Mouse (Mus musculus) kidney, adult 2 months (tissue): ENCODE results near the gene Ttc25. TPM values are rescaled to one million over a fixed set of nuclear protein-coding genes. Genes with fewer than 3 reads are reported as not detected.

Experiments used
- DNase-seq: peaks from one replicate; pipeline ENCODE4 v3.0.0; 2021
- H3K27ac ChIP-seq: fragments of 200-500 bp; 2 replicates; pipeline ENCODE4 v1.5.1; 2012; ENCODE audit warnings: low read depth, low read length, control low read depth, inconsistent platforms; ENCODE audit not compliant: insufficient read depth
- H3K27me3 ChIP-seq: fragments of 200-500 bp; replicated peaks from 2 replicates; pipeline ENCODE4 v1.6.1; 2012; ENCODE audit warnings: mild to moderate bottlenecking, moderate library complexity, low read length, inconsistent platforms; ENCODE audit not compliant: control insufficient read depth, insufficient read depth
- H3K36me3 ChIP-seq: fragments of 200-500 bp; 2 replicates; pipeline ENCODE4 v1.6.1; 2012; ENCODE audit warnings: mild to moderate bottlenecking, moderate library complexity, low read length, inconsistent platforms; ENCODE audit not compliant: control insufficient read depth, insufficient read depth
- H3K4me1 ChIP-seq: fragments of 200-500 bp; 2 replicates; pipeline ENCODE4 v1.6.1; 2011; ENCODE audit warnings: low read length; ENCODE audit not compliant: control insufficient read depth, insufficient read depth
- H3K4me3 ChIP-seq: fragments of 200-500 bp; 2 replicates; pipeline ENCODE4 v1.5.1; 2011; ENCODE audit warnings: mild to moderate bottlenecking, low read depth, low read length, control low read depth; ENCODE audit not compliant: insufficient read depth
- CTCF ChIP-seq: fragments of 200-500 bp; conservative IDR thresholded peaks from 2 replicates; pipeline ENCODE4 v1.5.1; 2011; ENCODE audit warnings: low read depth, mild to moderate bottlenecking, control low read depth, low read length, moderate library complexity, mixed read lengths; ENCODE audit not compliant: insufficient read depth, insufficient read length
- POLR2A ChIP-seq: fragments of 200-500 bp; IDR thresholded peaks from one replicate; pipeline ENCODE4 v1.6.1; 2011; ENCODE audit warnings: low read depth, low read length, control low read depth
- WGBS: fragments of 180-500 bp; shearing (Covaris S2); methylation state at CpG from one replicate; pipeline ENCODE4 v1.1.7; 2018; 5-methylcytosine and 5-hydroxymethylcytosine counted together
- polyA plus RNA-seq: library from polyadenylated mRNA; depleted of rRNA; stranded (reverse); fragments of >200 nt; gene quantifications from 2 replicates; pipeline ENCODE4 v1.2.3, GENCODE M21; 2012; rRNA removed

Gene Ttc25
- 0.84 and 1.4 TPM in 2 replicates for polyA plus RNA-seq

DNA sequence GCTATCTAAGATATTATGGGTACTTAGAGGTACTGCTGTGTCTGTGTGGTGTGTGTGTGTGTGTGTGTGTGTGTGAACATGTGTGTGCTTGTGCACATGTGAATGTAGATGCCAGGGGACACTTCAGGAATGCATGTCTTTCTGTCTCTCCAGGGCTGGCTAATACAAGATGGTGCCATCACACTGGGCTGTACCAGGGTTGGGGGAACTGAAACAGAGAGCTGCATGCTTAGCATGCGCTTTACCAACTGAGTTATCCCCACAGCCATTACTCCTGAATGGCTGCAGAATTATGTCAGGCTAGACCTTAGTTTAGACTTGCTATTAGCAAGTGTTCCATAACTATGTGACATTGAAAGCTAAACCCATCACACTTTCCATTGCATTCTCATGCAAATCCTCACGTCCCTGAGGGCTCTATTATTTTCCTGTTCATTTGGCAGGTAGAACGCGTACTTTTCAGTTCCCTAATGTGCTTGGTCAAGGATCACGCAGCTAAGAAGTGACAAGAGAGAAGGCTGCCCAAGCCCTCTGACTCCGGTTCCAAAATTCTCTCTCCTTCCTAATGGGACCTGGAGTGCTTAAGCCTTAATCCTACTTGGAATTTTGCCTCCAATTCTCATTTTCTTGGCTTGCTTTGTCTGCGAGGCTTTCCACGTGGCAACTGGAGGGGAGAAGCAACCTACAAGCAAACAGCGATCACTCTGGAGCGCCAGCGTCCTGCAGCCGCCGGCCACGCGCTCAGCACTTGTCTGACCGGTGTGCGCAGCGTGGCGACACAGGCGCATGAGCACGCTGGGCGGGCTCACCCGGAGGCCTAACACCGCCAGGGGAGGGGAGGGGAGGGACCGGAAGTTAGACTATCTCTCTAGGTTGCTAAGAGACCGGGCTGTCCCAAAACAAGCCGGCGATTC is at the start of gene Ttc25:
Gene Ttc25, plus strand, starts transcription at position 776 of the 914 bp plus-strand sequence.
- DNase-seq, result peak; percentile 94
- H3K27me3 ChIP-seq, result no peaks in the 10 kb centered on the region
- peaks cover 4% of the 10 kb centered on the region; the same call in 1 of the 2 replicates for H3K4me1 ChIP-seq
- H3K36me3 ChIP-seq, result no peaks in the 10 kb centered on the region
- H3K27ac ChIP-seq, result peak within 1 kb of the TSS; percentile 36; the same call in 1 of the 2 replicates
- TF ChIP-seq CTCF (0 out of 2 replicates have a peak, but pooled peaks have one; percentile 21), POLR2A (no peak)
- peak within 1 kb of the TSS; percentile 51 for H3K4me3 ChIP-seq
- WGBS, result 5% methylated on average over 28 of the region's 28 CpGs

DNA sequence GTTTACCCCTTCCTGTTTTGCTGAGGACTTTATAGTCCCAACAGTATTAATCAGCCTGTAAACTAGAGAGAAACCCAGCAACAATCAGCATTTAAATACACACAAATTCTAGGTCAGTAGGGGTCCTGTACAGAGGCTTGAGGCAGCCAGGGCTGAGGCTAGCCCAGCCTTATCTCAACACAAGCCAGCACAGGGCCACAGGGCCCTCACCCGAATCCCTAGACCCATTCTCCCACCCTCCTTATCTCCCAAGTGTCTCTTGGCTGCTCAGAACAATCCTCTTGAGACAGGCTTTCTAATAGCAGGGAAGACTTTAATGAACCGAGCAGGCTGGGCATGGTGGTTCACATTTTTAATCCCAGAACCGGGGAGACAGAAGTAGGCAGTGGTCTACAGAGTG is 45.2 kb upstream of the Ttc25 start:
- peaks cover 1% of the 10 kb centered on the region; the same call in 1 of the 2 replicates for H3K36me3 ChIP-seq
- H3K27ac ChIP-seq, result peak overlapping the region; percentile 36; the same call in 1 of the 2 replicates
- no peak overlapping the region for H3K4me3 ChIP-seq
- H3K27me3 ChIP-seq, result no peaks in the 10 kb centered on the region
- 70% methylated on average over 3 of the region's 3 CpGs for WGBS
- TF ChIP-seq POLR2A (no peak), CTCF (no peak)
- peaks cover 14% of the 10 kb centered on the region for H3K4me1 ChIP-seq
- DNase-seq, result no peak

DNA sequence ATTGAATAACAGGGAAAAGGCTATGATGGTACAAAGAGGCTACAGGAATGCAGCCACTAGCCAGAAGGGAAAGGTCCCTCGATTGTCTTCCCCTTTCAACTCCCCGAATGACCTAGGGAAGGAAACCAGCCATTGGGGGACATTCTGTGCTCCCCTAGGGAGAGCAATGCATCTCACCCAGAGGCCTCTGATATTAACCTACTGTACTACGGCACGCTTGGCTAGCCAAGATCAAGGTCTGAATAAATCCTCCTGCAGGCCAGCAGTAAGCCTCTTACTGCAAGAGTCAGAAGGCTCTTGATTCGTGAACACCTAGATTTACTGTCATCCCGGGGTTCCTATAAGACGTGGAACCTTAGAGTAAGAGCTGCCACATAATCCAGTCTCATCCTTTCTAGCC is 44.8 kb upstream of the Ttc25 start:
- peak; percentile 75 for DNase-seq
- 36% methylated on average over 7 of the region's 7 CpGs for WGBS
- no peak for TF ChIP-seq POLR2A
- no peak for TF ChIP-seq CTCF
- Histone ChIP-seq H3K4me1 (peaks cover 14% of the 10 kb centered on the region), H3K4me3 (no peak overlapping the region), H3K27me3 (no peaks in the 10 kb centered on the region), H3K36me3 (peaks cover 1% of the 10 kb centered on the region; the same call in 1 of the 2 replicates), H3K27ac (peak overlapping the region; percentile 46; the same call in 1 of the 2 replicates)

DNA sequence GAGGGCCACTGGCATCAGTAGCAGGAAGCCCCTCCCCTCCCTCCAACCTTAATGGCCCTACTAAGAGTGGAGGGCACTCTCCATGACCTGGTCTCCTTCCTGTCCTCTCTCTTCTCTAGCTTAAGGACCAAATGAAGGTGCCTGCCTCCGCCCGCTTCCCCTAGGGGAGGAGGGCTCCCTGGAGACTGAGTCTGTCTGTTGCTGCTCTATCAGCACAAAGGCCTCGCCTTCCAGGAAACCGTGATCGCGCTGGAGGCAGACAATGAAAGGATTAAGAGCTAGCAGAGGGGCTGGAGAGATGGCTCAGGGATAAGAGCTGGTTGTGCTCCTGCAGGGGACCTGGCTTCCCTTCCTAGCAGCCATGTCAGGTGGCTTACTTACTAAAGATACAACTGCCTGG is 44.1 kb upstream of the Ttc25 start:
- peaks cover 14% of the 10 kb centered on the region for H3K4me1 ChIP-seq
- TF ChIP-seq POLR2A, result no peak
- no peak for TF ChIP-seq CTCF
- DNase-seq, result no peak
- H3K36me3 ChIP-seq, result peaks cover 1% of the 10 kb centered on the region; the same call in 1 of the 2 replicates
- 40% methylated on average over 6 of the region's 6 CpGs for WGBS
- no peaks in the 10 kb centered on the region for H3K27me3 ChIP-seq
- H3K27ac ChIP-seq, result no peak overlapping the region
- H3K4me3 ChIP-seq, result no peak overlapping the region

DNA sequence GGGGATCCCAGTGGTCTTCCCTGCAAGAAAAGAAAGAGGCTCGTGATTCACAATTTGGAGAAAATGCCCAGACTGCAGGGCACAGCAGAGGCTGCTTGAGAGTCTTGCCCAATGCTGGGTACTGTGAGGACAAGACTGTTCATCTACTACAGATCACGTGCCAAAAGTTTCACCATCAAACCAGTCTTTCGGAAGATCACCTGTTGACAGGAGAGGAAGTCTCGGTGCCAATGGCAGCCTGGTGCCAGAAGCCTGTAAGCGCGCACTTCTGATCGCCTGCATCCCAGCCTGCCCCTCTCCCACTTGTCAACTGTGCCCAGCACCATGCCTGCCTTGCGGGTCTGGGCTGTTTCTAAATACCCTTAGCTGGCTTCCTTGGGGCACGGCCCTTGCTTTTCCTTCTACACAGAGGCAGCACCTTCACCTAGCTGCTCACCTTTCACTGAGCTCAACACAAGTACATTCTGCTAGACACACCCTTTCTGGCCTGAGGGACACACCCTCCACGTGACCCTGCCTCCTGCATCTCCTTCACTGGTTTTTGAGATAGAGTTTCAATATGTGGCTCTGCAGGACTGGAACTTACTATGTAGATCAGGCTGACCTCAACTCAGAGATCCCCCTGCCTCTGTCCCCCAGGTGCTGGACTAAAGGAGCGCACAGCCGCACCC is 40.3 kb upstream of the Ttc25 start:
- WGBS, result 98% methylated on average over 12 of the region's 12 CpGs
- Histone ChIP-seq H3K27ac (no peak overlapping the region), H3K27me3 (no peaks in the 10 kb centered on the region), H3K36me3 (peaks cover 3% of the 10 kb centered on the region; the same call in 1 of the 2 replicates), H3K4me1 (peaks cover 14% of the 10 kb centered on the region), H3K4me3 (no peak overlapping the region)
- DNase-seq, result no peak
- TF ChIP-seq CTCF (no peak), POLR2A (no peak)

DNA sequence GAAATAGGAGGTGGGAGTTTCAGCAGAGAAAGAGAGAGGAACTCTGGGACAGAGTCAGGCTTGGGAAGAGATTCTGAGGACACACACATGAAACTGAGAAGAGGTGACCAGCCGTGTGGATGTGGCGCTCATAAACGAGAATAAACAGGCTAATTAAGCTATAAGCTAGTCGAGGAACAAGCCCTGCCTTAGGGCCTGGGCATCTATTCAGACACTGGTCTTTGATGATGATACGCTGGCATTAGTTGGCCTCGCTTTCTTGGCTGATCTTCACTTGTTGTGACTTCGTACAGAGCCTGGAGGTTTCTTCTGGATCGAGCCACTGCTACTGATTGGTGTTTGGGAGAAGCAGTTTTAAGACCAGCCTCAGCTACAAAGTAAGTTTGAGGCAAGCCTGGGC is 39.4 kb upstream of the Ttc25 start:
- DNase-seq, result no peak
- Histone ChIP-seq H3K4me1 (peaks cover 6% of the 10 kb centered on the region), H3K36me3 (peaks cover 3% of the 10 kb centered on the region; the same call in 1 of the 2 replicates), H3K4me3 (no peak overlapping the region), H3K27ac (no peak overlapping the region), H3K27me3 (no peaks in the 10 kb centered on the region)
- WGBS, result 95% methylated on average over 8 of the region's 8 CpGs
- TF ChIP-seq CTCF (no peak), POLR2A (no peak)
